Mouse (Mus musculus) neural tube, embryonic 15.5 days (tissue): Measurements from ENCODE around the gene Treml1. TPM values are rescaled to one million over a fixed set of nuclear protein-coding genes. Genes with fewer than 3 reads are reported as not detected.

Experiments
- ATAC-seq: fragments of 200-750 bp; cut with Nextera tagmentation; 2 replicates; pipeline ENCODE4 v1.8.0; 2017; ENCODE audit warnings: mild to moderate bottlenecking, moderate TSS enrichment, moderate library complexity; ENCODE audit not compliant: low FRiP score
- H3K27ac ChIP-seq: fragments of 300-500 bp; sonication (generic); replicated peaks from 2 replicates; pipeline ENCODE4 v1.5.1; 2015; ENCODE audit warnings: mild to moderate bottlenecking, inconsistent platforms
- H3K27me3 ChIP-seq: fragments of 300-500 bp; sonication (generic); replicated peaks from 2 replicates; pipeline ENCODE4 v1.6.1; 2015; ENCODE audit warnings: inconsistent platforms
- H3K36me3 ChIP-seq: fragments of 300-500 bp; sonication (generic); 2 replicates; pipeline ENCODE4 v1.6.1; 2015; ENCODE audit warnings: inconsistent platforms
- H3K4me1 ChIP-seq: fragments of 300-500 bp; sonication (generic); 2 replicates; pipeline ENCODE4 v1.6.1; 2015; ENCODE audit warnings: inconsistent platforms
- H3K4me2 ChIP-seq: fragments of 300-500 bp; sonication (generic); 2 replicates; pipeline ENCODE4 v1.6.1; 2015; ENCODE audit warnings: inconsistent platforms, mild to moderate bottlenecking, moderate library complexity
- H3K4me3 ChIP-seq: fragments of 300-500 bp; sonication (generic); replicated peaks from 2 replicates; pipeline ENCODE4 v1.5.1; 2015; ENCODE audit warnings: mild to moderate bottlenecking, inconsistent platforms
- H3K9ac ChIP-seq: fragments of 300-500 bp; sonication (generic); replicated peaks from 2 replicates; pipeline ENCODE4 v1.6.1; 2015; ENCODE audit warnings: mild to moderate bottlenecking, inconsistent platforms
- H3K9me3 ChIP-seq: fragments of 300-500 bp; sonication (generic); replicated peaks from 2 replicates; pipeline ENCODE4 v1.6.1; 2016; ENCODE audit warnings: inconsistent platforms
- WGBS: fragments of 180-500 bp; shearing (Covaris S2); methylation state at CpG from one replicate; pipeline ENCODE4 v1.1.7; 2015; ENCODE audit warnings: mixed read lengths; 5-methylcytosine and 5-hydroxymethylcytosine counted together
- polyA plus RNA-seq: library from polyadenylated mRNA; unstranded; fragments of >200 nt; fragmentation: Nextera tagmentation; extraction: Ambion mirVana; gene quantifications from 2 replicates; pipeline ENCODE4 v1.2.1, GENCODE M21; 2015

Gene Treml1
- polyA plus RNA-seq, 1 experiment from 2014 or later = 0.49 TPM

DNA sequence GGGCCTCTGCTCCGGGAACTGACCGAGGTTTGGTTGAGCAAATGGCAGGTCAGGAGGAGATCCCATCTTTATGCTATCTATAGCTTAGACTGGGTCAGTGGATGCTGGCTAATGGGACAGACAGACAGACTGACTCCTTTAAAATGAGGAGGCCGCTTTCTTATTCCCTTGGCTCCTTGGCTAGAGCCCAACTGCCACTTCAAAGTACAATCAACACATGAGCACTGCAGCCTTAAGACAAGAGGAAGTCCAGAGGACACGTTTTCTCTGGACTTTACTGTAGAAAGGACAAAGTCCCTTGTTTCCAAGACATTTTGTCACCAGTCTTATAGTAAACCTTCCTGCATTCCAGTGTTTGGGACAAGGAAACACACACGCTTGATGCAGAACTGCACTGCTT is 31.7 kb downstream of the Treml1 start:
- Histone ChIP-seq H3K36me3 (peaks cover 94% of the 10 kb centered on the region), H3K4me1 (no peaks in the 10 kb centered on the region), H3K27me3 (no peaks in the 10 kb centered on the region), H3K27ac (no peak overlapping the region), H3K9ac (no peak overlapping the region), H3K4me3 (no peak overlapping the region), H3K4me2 (no peak overlapping the region), H3K9me3 (no peaks in the 10 kb centered on the region)
- WGBS = 91% methylated on average over 5 of the region's 5 CpGs
- ATAC-seq = no peak

DNA sequence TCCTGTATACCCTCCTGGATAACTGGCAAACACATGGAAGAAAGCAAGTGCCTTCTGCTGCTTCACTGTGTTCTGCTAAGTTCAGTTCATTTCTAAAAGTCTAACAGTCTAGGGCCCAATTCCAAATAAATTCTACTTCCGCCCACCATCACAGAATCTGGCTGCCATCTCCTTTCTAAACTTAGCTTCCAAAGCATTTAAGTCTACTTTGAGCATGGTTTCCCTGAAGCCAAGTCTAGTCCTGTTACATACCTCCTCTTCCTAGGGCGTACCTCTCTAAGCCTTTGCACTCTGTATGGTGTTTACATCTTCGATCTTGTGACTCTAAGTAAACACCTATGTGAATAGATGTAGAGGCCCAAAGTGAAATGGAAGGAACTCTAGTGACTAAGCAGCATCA is 32.9 kb downstream of the Treml1 start:
- Histone ChIP-seq H3K9ac (no peak overlapping the region), H3K27me3 (no peaks in the 10 kb centered on the region), H3K9me3 (no peaks in the 10 kb centered on the region), H3K4me3 (no peak overlapping the region), H3K36me3 (peaks cover 83% of the 10 kb centered on the region), H3K4me2 (no peak overlapping the region), H3K27ac (no peak overlapping the region), H3K4me1 (no peaks in the 10 kb centered on the region)
- WGBS = 96% methylated on average over 3 of the region's 3 CpGs
- ATAC-seq = no peak

DNA sequence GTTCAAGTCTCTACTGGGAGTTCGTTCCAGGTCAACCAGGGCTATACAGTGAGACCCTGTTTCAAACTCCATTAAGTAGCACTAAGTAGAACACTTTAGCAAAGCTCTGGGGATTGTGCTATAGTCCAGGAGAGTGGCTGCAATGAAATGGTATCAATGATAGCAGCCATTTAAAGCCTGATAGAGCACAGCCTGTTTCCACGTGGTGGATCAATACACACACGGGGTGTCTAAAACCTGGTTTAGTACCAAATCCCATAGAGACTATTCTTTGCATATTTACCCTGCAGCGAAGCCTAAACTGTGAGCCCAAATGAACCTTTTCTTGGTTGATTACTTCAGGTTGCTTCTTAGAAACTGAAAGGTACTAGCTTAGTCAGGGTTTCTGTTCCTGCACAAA is 42.0 kb downstream of the Treml1 start:
- 77% methylated on average over 4 of the region's 4 CpGs for WGBS
- ATAC-seq = no peak
- H3K27ac ChIP-seq = no peak overlapping the region
- no peak overlapping the region for H3K4me3 ChIP-seq
- H3K27me3 ChIP-seq = no peaks in the 10 kb centered on the region
- H3K9me3 ChIP-seq = no peaks in the 10 kb centered on the region
- peaks cover 16% of the 10 kb centered on the region for H3K36me3 ChIP-seq
- no peak overlapping the region for H3K9ac ChIP-seq
- no peaks in the 10 kb centered on the region for H3K4me1 ChIP-seq
- no peak overlapping the region for H3K4me2 ChIP-seq

GRCm38 (mm10) chr17:48402751-48403150 is 43.0 kb downstream of the Treml1 start:
- Histone ChIP-seq H3K27ac (no peak overlapping the region), H3K4me2 (no peak overlapping the region), H3K9ac (no peak overlapping the region), H3K4me1 (peaks cover 9% of the 10 kb centered on the region), H3K4me3 (no peak overlapping the region), H3K36me3 (peaks cover 16% of the 10 kb centered on the region), H3K9me3 (no peaks in the 10 kb centered on the region), H3K27me3 (no peaks in the 10 kb centered on the region)
- ATAC-seq = no peak
- 92% methylated on average over 3 of the region's 3 CpGs for WGBS

DNA sequence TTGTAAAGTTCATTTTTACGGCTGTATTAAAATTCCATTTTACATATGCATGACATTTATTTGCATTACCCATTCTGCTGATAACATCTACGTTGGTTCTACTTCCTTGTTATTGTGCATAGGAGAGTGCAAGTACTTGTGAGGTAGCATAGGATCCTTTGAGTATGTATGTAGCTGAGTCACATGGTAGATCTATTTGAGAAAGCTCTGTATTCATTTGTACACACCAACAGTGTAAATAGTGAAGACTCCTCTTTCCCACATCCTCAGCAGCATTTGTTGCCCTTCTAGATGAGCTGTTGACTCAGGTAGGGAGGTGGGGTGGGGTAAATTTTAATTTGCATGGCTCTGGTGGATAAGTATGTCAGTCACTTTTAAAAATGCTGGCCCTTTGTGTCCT is 44.1 kb downstream of the Treml1 start:
- Histone ChIP-seq H3K27ac (no peak overlapping the region), H3K27me3 (no peaks in the 10 kb centered on the region), H3K4me3 (no peak overlapping the region), H3K9me3 (no peaks in the 10 kb centered on the region), H3K36me3 (peaks cover 9% of the 10 kb centered on the region; the same call in 1 of the 2 replicates), H3K4me1 (peaks cover 17% of the 10 kb centered on the region), H3K9ac (no peak overlapping the region), H3K4me2 (no peak overlapping the region)
- no peak for ATAC-seq
- WGBS = 88% methylated on average over 2 of the region's 2 CpGs

GRCm38 (mm10) chr17:48404706-48405105 is 45.0 kb downstream of the Treml1 start:
- H3K4me2 ChIP-seq = no peak overlapping the region
- H3K27ac ChIP-seq = no peak overlapping the region
- peaks cover 17% of the 10 kb centered on the region for H3K4me1 ChIP-seq
- H3K4me3 ChIP-seq = no peak overlapping the region
- WGBS = 87% methylated on average over 1 of the region's 1 CpGs
- H3K27me3 ChIP-seq = no peaks in the 10 kb centered on the region
- no peak overlapping the region for H3K9ac ChIP-seq
- peaks cover under 1% of the 10 kb centered on the region; the same call in 1 of the 2 replicates for H3K36me3 ChIP-seq
- no peak for ATAC-seq
- H3K9me3 ChIP-seq = no peaks in the 10 kb centered on the region

DNA sequence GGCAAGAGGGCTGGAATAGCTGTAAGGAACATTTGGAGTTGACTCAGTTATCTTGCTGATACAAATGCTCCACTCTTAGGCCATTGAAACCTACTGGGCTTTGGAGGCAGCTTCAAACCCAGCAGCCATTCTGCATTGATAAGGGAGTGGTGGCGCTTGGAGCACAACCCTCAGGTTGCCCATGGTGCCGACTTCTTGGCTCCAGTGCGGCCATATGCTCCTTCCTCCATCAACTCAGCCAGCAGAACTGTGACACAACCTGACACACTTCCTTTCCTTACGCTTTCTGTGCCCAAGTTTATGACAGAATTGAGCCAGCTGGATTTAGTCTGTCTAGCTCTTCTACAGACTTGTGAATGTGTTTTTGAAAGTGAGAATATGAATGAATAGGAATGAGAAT is 47.4 kb downstream of the Treml1 start:
- H3K27me3 ChIP-seq = no peaks in the 10 kb centered on the region
- 86% methylated on average over 4 of the region's 4 CpGs for WGBS
- H3K4me2 ChIP-seq = peak overlapping the region; percentile 85; the same call in 1 of the 2 replicates
- H3K9ac ChIP-seq = peak overlapping the region; percentile 32
- H3K27ac ChIP-seq = no peak overlapping the region
- no peak for ATAC-seq
- H3K36me3 ChIP-seq = no peaks in the 10 kb centered on the region
- H3K9me3 ChIP-seq = no peaks in the 10 kb centered on the region
- H3K4me3 ChIP-seq = no peak overlapping the region
- H3K4me1 ChIP-seq = peaks cover 31% of the 10 kb centered on the region

DNA sequence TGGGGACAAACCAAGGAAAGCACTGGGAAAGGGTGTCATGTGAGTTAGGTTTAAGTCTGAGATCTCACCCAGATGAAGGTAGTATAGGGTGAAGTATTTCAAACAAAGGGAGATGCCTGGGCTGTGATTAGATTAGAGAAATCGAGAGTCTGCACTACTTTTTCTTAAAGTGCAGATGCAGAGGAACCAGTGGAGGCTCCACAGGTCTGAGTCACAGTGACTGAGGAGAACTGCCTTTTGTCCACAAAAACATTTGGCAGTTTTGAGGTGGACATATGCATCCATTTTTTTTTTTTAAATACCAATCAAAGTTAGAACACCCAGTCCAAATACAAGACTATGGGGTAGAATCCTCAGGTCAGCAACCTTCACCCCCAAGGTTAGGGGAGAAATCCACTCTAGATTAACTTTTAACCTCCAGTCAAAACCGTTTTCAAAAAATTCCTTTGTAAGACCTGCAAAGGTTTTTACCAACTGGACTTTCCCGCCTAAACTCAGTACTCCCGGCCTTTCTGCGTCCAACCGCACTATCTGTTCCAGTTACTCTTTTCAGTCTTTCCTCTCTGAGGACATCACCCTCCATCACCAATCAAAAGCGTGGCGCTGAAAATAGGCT is 48.3 kb downstream of the Treml1 start:
- H3K4me1 ChIP-seq = peaks cover 32% of the 10 kb centered on the region

DNA sequence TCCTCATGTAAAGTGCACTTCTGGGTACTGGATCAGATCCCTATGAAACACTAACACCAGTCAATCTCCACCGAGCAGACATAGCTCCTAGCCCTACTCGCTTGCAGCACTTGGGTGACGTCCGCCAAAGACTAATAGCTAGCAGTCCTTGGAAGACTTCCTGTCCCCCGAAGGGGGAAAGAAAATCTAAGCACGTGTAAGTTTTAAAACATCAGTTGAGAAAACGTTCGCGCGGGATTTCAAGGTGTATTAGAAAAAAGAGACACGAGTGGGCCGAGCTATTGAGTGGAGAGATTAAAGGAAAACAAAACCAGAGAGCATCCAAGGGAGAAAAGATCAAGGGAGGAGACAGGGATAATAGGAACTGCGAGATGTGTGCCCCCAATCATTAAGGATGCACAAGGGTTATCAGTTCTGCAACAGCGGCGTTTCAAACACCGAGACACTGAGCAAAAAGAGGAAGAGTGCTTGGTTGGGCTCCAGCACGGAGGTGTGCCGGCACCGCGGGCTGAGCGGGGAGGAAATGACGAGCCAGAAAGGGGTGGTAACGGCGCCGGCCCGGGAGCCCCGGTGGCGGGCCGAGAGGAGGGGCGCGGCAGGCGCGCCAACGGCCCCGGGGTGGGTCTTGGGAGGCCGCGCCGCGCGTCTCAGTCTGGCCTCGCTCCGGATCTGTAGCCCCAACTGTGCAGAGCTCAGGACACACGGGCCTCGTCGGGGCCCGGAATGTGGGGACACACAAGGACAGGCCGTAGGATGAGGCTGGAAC is 49.0 kb downstream of the Treml1 start:
- H3K27me3 ChIP-seq = no peaks in the 10 kb centered on the region

More for the DNA sequence above, 48.3 kb downstream of the Treml1 start:
- H3K36me3 ChIP-seq = no peaks in the 10 kb centered on the region
- no peaks in the 10 kb centered on the region for H3K27me3 ChIP-seq
- peak overlapping the region; percentile 99 for H3K27ac ChIP-seq
- H3K9me3 ChIP-seq = no peaks in the 10 kb centered on the region
- peak overlapping the region; percentile 85 for H3K4me2 ChIP-seq
- WGBS = 13% methylated on average over 8 of the region's 8 CpGs
- peak overlapping the region; percentile 90 for H3K4me3 ChIP-seq
- ATAC-seq = no peak
- H3K9ac ChIP-seq = peak overlapping the region; percentile 99

GRCm38 (mm10) chr17:48409380-48410298 is 49.9 kb downstream of the Treml1 start, which contains the start of the genes Nfya and Oard1:
TSS of gene Nfya (minus strand) at chr17:48409906.
TSS of gene Oard1 (plus strand) at chr17:48410014.
- Histone ChIP-seq H3K9me3 (no peaks in the 10 kb centered on the region), H3K4me2 (peak within 1 kb of the TSS; percentile 85), H3K4me3 (peak within 1 kb of the TSS; percentile 90), H3K27ac (peak within 1 kb of the TSS; percentile 99), H3K4me1 (peaks cover 32% of the 10 kb centered on the region), H3K27me3 (no peaks in the 10 kb centered on the region), H3K9ac (peak within 1 kb of the TSS; percentile 99), H3K36me3 (peaks cover 5% of the 10 kb centered on the region; the same call in 1 of the 2 replicates)
- WGBS = under 1% methylated on average over 83 of the region's 84 CpGs
- peak; percentile 96 for ATAC-seq

More for the DNA sequence above, 49.0 kb downstream of the Treml1 start:
- Histone ChIP-seq H3K4me1 (peaks cover 32% of the 10 kb centered on the region), H3K9ac (peak overlapping the region; percentile 99), H3K4me2 (peak overlapping the region; percentile 85), H3K9me3 (no peaks in the 10 kb centered on the region), H3K27ac (peak overlapping the region; percentile 99), H3K36me3 (no peaks in the 10 kb centered on the region), H3K4me3 (peak overlapping the region; percentile 90)
- WGBS = under 1% methylated on average over 46 of the region's 47 CpGs
- ATAC-seq = peak; percentile 37

DNA sequence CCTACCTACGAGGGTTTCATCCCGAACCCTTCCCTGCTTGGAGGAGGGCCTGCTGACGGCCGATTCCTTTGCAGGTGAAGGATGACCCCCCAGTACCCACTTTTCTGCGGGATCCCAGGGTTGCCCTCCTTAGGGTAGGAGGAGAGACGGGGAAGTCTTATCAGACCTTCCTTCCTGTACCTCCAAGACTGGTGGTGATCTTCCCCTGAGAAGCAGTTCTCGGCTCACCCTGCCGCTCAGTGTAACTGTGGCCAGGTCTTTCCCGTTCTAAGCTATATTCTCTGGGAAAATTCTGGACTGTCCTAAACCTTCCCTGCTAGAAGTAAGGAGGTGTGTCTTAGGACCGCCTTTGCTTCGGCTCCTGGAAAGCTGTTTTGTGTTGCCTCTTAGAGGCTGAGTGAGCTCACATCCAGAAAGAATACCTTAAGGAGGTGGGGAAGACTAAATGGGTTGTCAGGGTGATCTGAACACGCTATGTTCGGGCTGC is 50.6 kb downstream of the Treml1 start:
- Histone ChIP-seq H3K36me3 (peaks cover 7% of the 10 kb centered on the region; the same call in 1 of the 2 replicates), H3K4me3 (peak overlapping the region; percentile 90), H3K9me3 (no peaks in the 10 kb centered on the region), H3K4me2 (peak overlapping the region; percentile 85), H3K27me3 (no peaks in the 10 kb centered on the region), H3K27ac (peak overlapping the region; percentile 99), H3K4me1 (peaks cover 32% of the 10 kb centered on the region), H3K9ac (peak overlapping the region; percentile 66)
- peak; percentile 16 for ATAC-seq
- 0% methylated on average over 13 of the region's 13 CpGs for WGBS
